Mouse (Mus musculus) stomach, postnatal 0 days (tissue): Measurements from ENCODE around the gene Yjefn3. TPM values are rescaled to one million over a fixed set of nuclear protein-coding genes. Genes with fewer than 3 reads are reported as not detected.
A peak's percentile ranks its signal among the peaks of the same experiment; 100 is the strongest.

Experiments used
- ATAC-seq: fragments of 200-750 bp; cut with Nextera tagmentation; 2 replicates; pipeline ENCODE4 v1.8.0; 2017; ENCODE audit not compliant: low FRiP score, low TSS enrichment
- DNase-seq: peaks from one replicate; pipeline ENCODE4 v3.0.0-alpha.2; 2016; ENCODE audit warnings: low spot score
- H3K27ac ChIP-seq: fragments of 300-500 bp; sonication (generic); replicated peaks from 2 replicates; pipeline ENCODE4 v1.5.1; 2014; ENCODE audit warnings: mild to moderate bottlenecking, control low read depth
- H3K27me3 ChIP-seq: fragments of 300-500 bp; sonication (generic); 2 replicates; pipeline ENCODE4 v1.6.1; 2014; ENCODE audit warnings: low read length; ENCODE audit not compliant: control insufficient read depth, insufficient read depth
- H3K36me3 ChIP-seq: fragments of 300-500 bp; sonication (generic); 2 replicates; pipeline ENCODE4 v1.6.1; 2014; ENCODE audit warnings: low read length, mixed read lengths; ENCODE audit not compliant: control insufficient read depth, insufficient read depth
- H3K4me1 ChIP-seq: fragments of 300-500 bp; sonication (generic); replicated peaks from 2 replicates; pipeline ENCODE4 v1.6.1; 2014; ENCODE audit warnings: antibody characterized with exemption; ENCODE audit not compliant: control insufficient read depth, insufficient read depth
- H3K4me2 ChIP-seq: fragments of 300-500 bp; sonication (generic); replicated peaks from 2 replicates; pipeline ENCODE4 v1.6.1; 2014; ENCODE audit warnings: low read depth, mild to moderate bottlenecking, control low read depth, moderate library complexity
- H3K4me3 ChIP-seq: fragments of 300-500 bp; sonication (generic); 2 replicates; pipeline ENCODE4 v1.5.1; 2014; ENCODE audit warnings: low read depth, low read length, control low read depth
- H3K9ac ChIP-seq: fragments of 300-500 bp; sonication (generic); 2 replicates; pipeline ENCODE4 v1.6.1; 2014; ENCODE audit warnings: mild to moderate bottlenecking, low read length, control low read depth, mixed read lengths
- H3K9me3 ChIP-seq: fragments of 300-500 bp; sonication (generic); 2 replicates; pipeline ENCODE4 v1.6.1; 2016; ENCODE audit warnings: low read length; ENCODE audit not compliant: control insufficient read depth
- CTCF ChIP-seq: IDR thresholded peaks from 2 replicates; pipeline ENCODE4 v1.5.1; 2016; ENCODE audit warnings: antibody characterized with exemption, low read depth, mild to moderate bottlenecking, moderate library complexity
- EP300 ChIP-seq: optimal IDR thresholded peaks from 2 replicates; pipeline ENCODE3; 2016; ENCODE audit warnings: antibody characterized with exemption
- WGBS: fragments of 180-500 bp; shearing (Covaris S2); extraction: QIAGEN DNeasy Blood & Tissue Kit; methylation state at CpG from one replicate; pipeline ENCODE4 v1.1.7; 2014; 5-methylcytosine and 5-hydroxymethylcytosine counted together
- polyA plus RNA-seq: library from polyadenylated mRNA; unstranded; fragments of >200 nt; fragmentation: Nextera tagmentation; extraction: Ambion mirVana; gene quantifications from 2 replicates; pipeline ENCODE4 v1.2.1, GENCODE M21; 2015

Gene Yjefn3
- polyA plus RNA-seq, 1 experiment from 2014 or later: 1.6 TPM

DNA sequence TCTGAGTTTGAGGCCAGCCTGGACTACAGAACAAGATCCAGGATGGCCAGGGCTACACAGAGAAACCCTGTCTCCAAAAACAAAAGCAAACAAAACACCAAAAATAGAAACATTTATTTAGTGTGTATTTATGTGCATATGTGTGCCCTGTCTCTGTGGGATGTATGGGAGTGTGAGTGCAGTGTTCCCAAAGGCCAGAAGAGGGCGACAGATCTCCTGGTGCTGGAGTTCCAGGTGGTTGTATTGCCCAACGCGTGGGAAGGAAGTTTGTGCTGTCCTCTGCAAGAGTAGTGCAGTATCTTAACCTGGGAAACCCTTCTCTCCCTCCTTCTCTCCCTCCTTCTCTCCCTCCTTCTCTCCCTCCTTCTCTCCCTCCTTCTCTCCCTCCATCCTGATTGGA, 52.6 kb downstream of the Yjefn3 start:
- H3K4me3 ChIP-seq: no peak overlapping the region
- H3K27ac ChIP-seq: no peak overlapping the region
- DNase-seq (peak; percentile 51), ATAC-seq (no peak)
- no peaks in the 10 kb centered on the region for H3K4me1 ChIP-seq
- H3K36me3 ChIP-seq: no peaks in the 10 kb centered on the region
- 48% methylated on average over 3 of the region's 3 CpGs for WGBS
- H3K9ac ChIP-seq: no peak overlapping the region
- no peak overlapping the region for H3K4me2 ChIP-seq
- TF ChIP-seq CTCF (peak; percentile 62), EP300 (no peak)
- no peaks in the 10 kb centered on the region for H3K9me3 ChIP-seq
- no peaks in the 10 kb centered on the region for H3K27me3 ChIP-seq

- Histone ChIP-seq H3K27ac (peak overlapping the region; percentile 80), H3K27me3 (no peaks in the 10 kb centered on the region), H3K9ac (no peak overlapping the region), H3K4me3 (no peak overlapping the region), H3K4me2 (no peak overlapping the region), H3K4me1 (no peaks in the 10 kb centered on the region), H3K9me3 (no peaks in the 10 kb centered on the region), H3K36me3 (no peaks in the 10 kb centered on the region)
- DNase-seq: peak; percentile 81
- peak; percentile 96 for ATAC-seq
- 45% methylated on average over 8 of the region's 8 CpGs for WGBS
- TF ChIP-seq EP300 (no peak), CTCF (no peak)
Observed at GRCm38 (mm10) chr8:69848951-69849350, 53.6 kb downstream of the Yjefn3 start.

DNA sequence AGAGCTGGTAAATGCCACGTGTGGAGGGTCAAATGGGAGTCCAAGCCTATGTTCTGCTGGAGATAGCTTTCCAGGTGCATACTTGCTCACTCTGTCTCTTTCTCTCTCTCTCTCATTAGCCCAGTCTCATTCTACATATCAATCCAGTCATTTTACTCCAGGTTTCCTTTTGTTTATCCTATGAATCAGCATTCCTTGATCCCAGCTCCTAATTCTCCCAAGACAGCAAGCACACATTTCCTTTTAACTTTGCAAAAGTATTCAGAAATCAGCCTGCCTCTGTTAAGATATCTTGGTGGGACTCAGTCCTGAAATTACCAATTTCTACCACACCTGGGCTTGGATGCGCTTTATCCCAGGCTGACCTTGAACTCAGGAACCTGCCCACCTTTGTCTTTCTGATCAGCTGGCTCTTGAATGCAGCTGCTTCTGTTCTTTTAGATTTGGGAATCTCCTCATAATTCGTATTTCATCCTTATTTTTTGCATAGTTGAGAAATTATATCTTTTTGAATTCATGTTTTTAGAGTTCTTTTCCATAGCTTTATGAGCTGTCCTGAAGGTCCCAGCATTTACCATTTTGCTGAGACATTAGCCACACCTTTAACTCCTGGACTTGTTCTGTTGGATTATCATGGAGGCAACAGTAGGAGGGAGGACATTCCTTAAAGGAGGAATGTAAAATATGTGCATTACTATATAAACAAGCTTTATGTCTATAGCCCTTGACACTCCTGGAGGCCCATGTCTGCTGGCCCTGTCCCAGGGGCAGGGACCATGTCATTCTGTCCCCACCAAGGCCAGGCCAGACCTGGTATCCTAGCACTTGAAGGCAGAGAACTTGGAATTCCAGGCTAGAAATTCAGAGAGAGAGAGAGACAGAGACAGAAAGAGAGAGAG, 55.1 kb downstream of the Yjefn3 start:
- Histone ChIP-seq H3K4me2 (no peak overlapping the region), H3K9me3 (no peaks in the 10 kb centered on the region), H3K9ac (no peak overlapping the region), H3K4me1 (no peaks in the 10 kb centered on the region), H3K27me3 (no peaks in the 10 kb centered on the region), H3K36me3 (no peaks in the 10 kb centered on the region), H3K4me3 (no peak overlapping the region), H3K27ac (no peak overlapping the region)
- 71% methylated on average over 3 of the region's 3 CpGs for WGBS
- no peak for ATAC-seq
- no peak for DNase-seq
- no peak for TF ChIP-seq CTCF
- TF ChIP-seq EP300: no peak

Other genes with a start within 250 kb of the Yjefn3 start
- gene Zfp964, start 248.2 kb downstream of the Yjefn3 start, polyA plus RNA-seq: 0.57 and 0.61 TPM in 2 replicates
- 11.1 and 12.3 TPM in 2 replicates for gene Zfp869, start 192.0 kb downstream of the Yjefn3 start, polyA plus RNA-seq
- gene Zfp963, start 152.7 kb downstream of the Yjefn3 start, polyA plus RNA-seq: 2.8 and 3.3 TPM in 2 replicates
- 0.34 and 0.39 TPM in 2 replicates for gene Gm20422, start 127.8 kb downstream of the Yjefn3 start, polyA plus RNA-seq
- 19.4 and 21.5 TPM in 2 replicates for gene Atp13a1, start 111.5 kb downstream of the Yjefn3 start, polyA plus RNA-seq
- 8.4 and 9.0 TPM in 2 replicates for gene Zfp866, start 111.5 kb downstream of the Yjefn3 start, polyA plus RNA-seq
- 5.8 and 6.0 TPM in 2 replicates for gene Gmip, start 94.0 kb downstream of the Yjefn3 start, polyA plus RNA-seq
- 0.24 and 0.28 TPM in 2 replicates for gene Lpar2, start 80.3 kb downstream of the Yjefn3 start, polyA plus RNA-seq
- gene Pbx4, start 70.2 kb downstream of the Yjefn3 start, polyA plus RNA-seq: 4.9 and 5.1 TPM in 2 replicates
- gene Cilp2, start 15.0 kb downstream of the Yjefn3 start, polyA plus RNA-seq: 0.30 and 0.36 TPM in 2 replicates
- gene Tssk6, start 528 bp downstream of the Yjefn3 start, polyA plus RNA-seq: 2.1 and 2.7 TPM in 2 replicates
- 199 and 205 TPM in 2 replicates for gene Ndufa13, start 154 bp downstream of the Yjefn3 start, polyA plus RNA-seq
- 32.4 and 36.4 TPM in 2 replicates for gene Gatad2a, start 93.7 kb upstream of the Yjefn3 start, polyA plus RNA-seq
- gene Mau2, start 140.0 kb upstream of the Yjefn3 start, polyA plus RNA-seq: 22.4 and 24.4 TPM in 2 replicates
- 21.2 and 22.0 TPM in 2 replicates for gene Sugp1, start 140.1 kb upstream of the Yjefn3 start, polyA plus RNA-seq
- gene Tm6sf2, start 170.2 kb upstream of the Yjefn3 start, polyA plus RNA-seq: 1.0 and 1.5 TPM in 2 replicates
- gene Hapln4, start 180.7 kb upstream of the Yjefn3 start, polyA plus RNA-seq: 0.02 and 0.10 TPM in 2 replicates
- gene Ncan, start 218.2 kb upstream of the Yjefn3 start, polyA plus RNA-seq: 0.17 and 0.27 TPM in 2 replicates
- 31.9 and 33.6 TPM in 2 replicates for gene Nr2c2ap, start 228.6 kb upstream of the Yjefn3 start, polyA plus RNA-seq
- gene Rfxank, start 236.4 kb upstream of the Yjefn3 start, polyA plus RNA-seq: 8.9 and 9.8 TPM in 2 replicates
- 30.1 and 30.5 TPM in 2 replicates for gene Borcs8, start 236.8 kb upstream of the Yjefn3 start, polyA plus RNA-seq
- gene Mef2b, start 237.0 kb upstream of the Yjefn3 start, polyA plus RNA-seq: 0.10 TPM in 1 of 2 replicates, not detected in the other